Mouse (Mus musculus) G1E-ER4 (cell line): ENCODE results near the gene Frmd4b. TPM values are rescaled to one million over a fixed set of nuclear protein-coding genes. Genes with fewer than 3 reads are reported as not detected.

Experiments used
- GATA1 ChIP-seq: IDR thresholded peaks from one replicate; pipeline ENCODE4 v1.8.0; 2012; ENCODE audit warnings: low read length, inconsistent platforms
- polyA plus RNA-seq: library from polyadenylated mRNA; stranded (reverse); fragments of >175 nt; gene quantifications from 2 replicates; pipeline ENCODE4 v1.2.3, GENCODE M21; 2012

Gene Frmd4b
- polyA plus RNA-seq, 1 experiment, result not detected

DNA sequence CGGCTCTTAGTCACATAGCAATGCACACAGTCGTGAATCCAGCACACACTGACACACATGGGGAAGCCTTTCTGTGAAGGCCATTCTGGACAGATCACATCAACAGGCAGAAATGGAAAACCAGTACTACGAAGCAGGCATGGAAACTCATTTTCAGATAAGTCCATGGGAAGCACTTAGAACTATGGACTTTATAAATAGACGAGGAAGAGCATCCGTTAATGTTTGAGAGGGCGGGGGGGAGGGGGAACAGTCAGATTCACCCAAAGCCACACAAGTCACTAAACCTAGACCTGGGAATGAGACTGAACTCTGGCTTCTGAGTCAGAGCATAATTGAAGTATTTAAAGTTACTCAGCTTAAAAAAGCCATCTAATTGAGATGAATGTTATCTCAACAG, 186.8 kb downstream of the Frmd4b start:
- no peak for TF ChIP-seq GATA1

DNA sequence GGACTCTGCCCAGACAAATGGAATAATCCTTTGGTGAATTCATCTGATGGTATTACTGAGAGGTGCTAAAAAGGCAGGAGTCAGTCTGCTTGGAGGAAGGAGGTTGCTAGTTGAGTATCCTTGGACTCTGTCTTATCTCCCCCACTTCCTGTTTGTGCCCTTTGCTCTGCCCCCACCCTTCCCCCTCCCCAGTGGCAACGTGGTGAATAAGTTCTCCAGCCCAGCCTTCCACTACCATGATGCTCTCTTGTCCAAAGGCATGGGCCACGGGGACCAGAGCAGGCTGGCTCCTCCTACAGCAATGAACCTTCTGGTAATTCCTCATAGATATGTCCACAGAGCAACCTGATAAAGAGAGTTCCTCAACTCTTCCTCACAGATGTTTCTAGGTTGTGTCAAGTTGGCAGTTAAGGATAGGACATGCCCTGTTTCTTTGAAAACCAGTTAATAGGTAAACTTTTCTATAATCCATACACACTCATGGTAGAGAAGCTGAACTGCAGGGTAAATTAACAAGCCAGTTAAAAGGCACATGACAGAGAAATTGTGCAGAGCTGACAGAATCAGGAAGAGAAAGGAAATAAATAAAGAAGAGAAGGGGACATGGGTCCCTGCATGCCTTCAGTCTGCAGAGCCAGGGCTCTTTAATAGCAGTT, 187.5 kb downstream of the Frmd4b start:
- no peak for TF ChIP-seq GATA1

DNA sequence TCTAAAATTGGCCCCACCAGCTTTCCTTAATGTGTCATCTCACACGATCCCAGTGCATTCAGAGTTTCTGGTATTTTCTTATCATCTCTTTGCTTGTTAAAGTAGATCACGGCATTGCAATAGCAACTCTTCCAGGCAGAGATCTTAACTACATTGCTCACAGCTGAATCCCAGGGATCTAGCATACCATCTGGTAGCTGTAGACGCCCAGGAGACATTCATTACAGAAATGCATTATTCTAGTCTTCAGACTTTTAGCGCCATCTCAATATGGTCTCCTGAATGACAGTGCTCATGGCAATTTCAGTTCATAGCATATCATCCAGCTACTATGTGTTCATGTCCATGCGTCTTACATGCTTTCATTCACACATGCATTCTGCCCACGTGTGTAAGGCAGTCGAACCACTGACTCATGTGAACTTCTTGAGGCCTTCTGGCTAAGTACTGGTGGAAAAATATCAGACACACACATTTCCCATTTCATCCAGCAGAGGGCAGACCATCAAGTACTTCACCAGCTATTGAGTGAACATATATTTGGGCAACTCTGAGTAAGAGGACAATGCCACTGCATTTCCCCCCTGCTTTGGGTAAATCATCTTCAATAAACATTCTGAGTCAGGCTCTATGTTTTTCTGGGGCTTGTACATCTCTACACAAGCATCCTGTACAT, 197.4 kb downstream of the Frmd4b start:
- no peak for TF ChIP-seq GATA1

GRCm38 (mm10) chr6:97416972-97417554, 200.3 kb downstream of the Frmd4b start:
- TF ChIP-seq GATA1, result no peak

- TF ChIP-seq GATA1, result no peak
Observed at GRCm38 (mm10) chr6:97413453-97413852, 203.9 kb downstream of the Frmd4b start.

- TF ChIP-seq GATA1, result no peak
Observed at GRCm38 (mm10) chr6:97412403-97412802, 204.9 kb downstream of the Frmd4b start.

GRCm38 (mm10) chr6:97411327-97411726, 206.0 kb downstream of the Frmd4b start:
- no peak for TF ChIP-seq GATA1

- TF ChIP-seq GATA1, result no peak
Observed at GRCm38 (mm10) chr6:97409467-97410239, 207.7 kb downstream of the Frmd4b start.

- no peak for TF ChIP-seq GATA1
Observed at GRCm38 (mm10) chr6:97407914-97408313, 209.4 kb downstream of the Frmd4b start.

- no peak for TF ChIP-seq GATA1
Observed at GRCm38 (mm10) chr6:97407425-97407824, 209.9 kb downstream of the Frmd4b start.

GRCm38 (mm10) chr6:97405311-97405710, 212.0 kb downstream of the Frmd4b start:
- no peak for TF ChIP-seq GATA1

- TF ChIP-seq GATA1, result no peak
Observed at GRCm38 (mm10) chr6:97402822-97403472, 214.4 kb downstream of the Frmd4b start.

DNA sequence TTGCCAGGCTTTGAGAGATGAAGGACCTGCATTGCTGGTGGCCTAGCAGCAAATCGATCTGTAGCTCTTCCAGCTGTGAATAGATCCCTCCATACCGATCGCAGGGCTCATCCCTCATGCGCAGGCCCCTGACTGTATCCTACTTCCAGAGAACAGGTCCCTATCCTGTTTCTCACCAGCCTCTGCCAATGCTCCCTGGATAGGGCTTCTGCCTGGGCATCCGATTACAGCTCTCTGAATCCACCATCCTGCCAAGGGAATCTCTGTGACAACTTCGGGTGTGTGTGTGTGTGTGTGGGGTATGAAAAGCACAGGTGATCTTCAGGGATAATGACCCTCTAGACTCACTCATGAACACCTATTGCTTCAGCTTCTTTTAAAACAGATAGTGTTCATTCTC, 216.9 kb downstream of the Frmd4b start:
- TF ChIP-seq GATA1, result no peak

DNA sequence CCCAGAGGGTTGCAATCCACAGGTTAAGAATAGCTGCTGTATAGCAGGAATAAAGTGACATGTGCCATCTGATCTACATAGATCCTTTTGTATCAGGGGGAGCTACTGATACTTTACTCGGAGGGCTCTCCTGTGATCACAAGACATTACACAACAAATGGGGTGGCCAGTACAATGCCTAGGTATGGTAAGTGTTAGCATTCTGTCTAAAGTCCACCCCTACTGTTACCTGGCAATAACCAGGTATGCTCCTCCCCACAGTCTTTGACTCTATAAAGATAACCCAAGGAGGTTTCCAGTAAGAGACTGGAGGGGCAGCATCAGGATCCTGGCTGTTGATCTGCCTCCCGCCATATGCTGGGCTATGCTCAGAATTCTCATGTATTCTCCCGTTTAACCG, 219.4 kb downstream of the Frmd4b start:
- TF ChIP-seq GATA1, result no peak

DNA sequence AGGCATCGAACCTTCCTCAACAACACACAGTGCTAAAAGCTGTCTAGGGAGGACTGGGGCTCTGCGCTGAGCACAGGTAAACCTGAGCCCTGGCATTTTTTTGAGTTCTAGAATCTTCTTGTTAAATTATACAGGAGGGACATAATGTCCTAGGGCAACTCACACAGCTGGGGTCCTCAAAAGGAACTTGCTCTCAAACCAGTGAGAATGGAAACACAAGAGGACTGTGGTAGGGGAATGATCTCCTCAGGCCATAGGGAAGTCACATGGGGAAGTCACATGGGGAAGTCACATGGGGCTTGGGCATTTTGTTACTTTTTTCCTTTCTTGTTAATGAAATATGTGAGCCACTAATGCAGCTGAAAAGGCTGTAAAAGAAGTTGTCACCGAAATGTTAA, 220.4 kb downstream of the Frmd4b start:
- no peak for TF ChIP-seq GATA1

GRCm38 (mm10) chr6:97396351-97396956, 220.9 kb downstream of the Frmd4b start:
- no peak for TF ChIP-seq GATA1
